Mouse (Mus musculus) brown adipose tissue, adult 24 weeks (tissue): ENCODE data around the gene Mlh1. TPM values are rescaled to one million over a fixed set of nuclear protein-coding genes. Genes with fewer than 3 reads are reported as not detected.

Experiments
- H3K27ac ChIP-seq: fragments of 200-500 bp; replicated peaks from 2 replicates; pipeline ENCODE4 v1.5.1; 2012; ENCODE audit warnings: low read depth, mild to moderate bottlenecking, low read length
- H3K4me1 ChIP-seq: fragments of 200-500 bp; 2 replicates; pipeline ENCODE4 v1.6.1; 2012; ENCODE audit warnings: low read length, mixed read lengths; ENCODE audit not compliant: control insufficient read depth, insufficient read depth, insufficient read length
- H3K4me3 ChIP-seq: fragments of 200-500 bp; 2 replicates; pipeline ENCODE4 v1.5.1; 2012; ENCODE audit warnings: low read depth, mild to moderate bottlenecking, low read length, moderate library complexity; ENCODE audit not compliant: insufficient read depth
- polyA plus RNA-seq: library from polyadenylated mRNA; stranded (reverse); fragments of >200 nt; gene quantifications from 2 replicates; pipeline ENCODE4 v1.2.4, GENCODE M21; 2012; ENCODE audit not compliant: missing spikeins, insufficient read depth, insufficient read length

The Mlh1 gene
- polyA plus RNA-seq, 1 experiment: 10.0 TPM

DNA sequence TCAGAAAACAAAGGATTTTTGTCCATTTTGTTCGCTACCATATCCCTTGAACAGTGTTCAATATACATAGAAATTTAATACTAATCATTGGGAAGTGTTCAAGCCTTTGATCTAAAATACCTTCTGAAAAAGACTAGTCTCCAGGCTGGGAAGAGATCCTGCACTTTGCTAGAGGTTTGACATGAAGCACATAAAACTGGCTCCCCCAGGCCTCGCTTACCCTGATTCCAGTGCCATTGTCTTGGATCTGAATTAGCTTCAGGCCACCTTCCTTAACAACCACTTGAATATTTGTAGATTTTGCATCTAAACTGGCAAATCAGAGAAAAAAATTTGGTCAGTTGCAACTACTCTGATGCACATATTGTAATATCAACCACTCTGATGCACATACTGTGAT, 3.6 kb downstream of the Mlh1 start:
- H3K4me1 ChIP-seq: 0 out of 2 replicates have a peak, but pooled peaks cover under 1% of the 10 kb centered on the region
- no peak overlapping the region for H3K27ac ChIP-seq
- no peak overlapping the region for H3K4me3 ChIP-seq

DNA sequence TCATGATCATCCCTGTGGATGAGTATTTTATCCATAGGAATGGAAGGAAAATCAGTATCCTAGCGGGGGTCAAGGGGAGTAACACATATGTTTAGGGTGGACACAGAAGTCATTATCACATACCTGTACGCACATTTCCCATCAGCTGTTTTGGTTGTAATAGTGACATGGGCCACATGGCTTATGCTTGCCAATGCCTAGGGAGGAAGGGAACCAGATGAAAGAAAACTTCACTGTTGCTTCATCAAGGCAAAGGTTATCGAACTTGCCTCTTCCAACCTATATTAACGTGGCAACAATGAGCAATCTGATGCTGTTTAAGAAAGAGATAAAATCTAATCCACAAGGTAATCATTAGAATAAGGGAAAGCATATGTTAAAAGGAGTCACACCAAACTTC, 10.2 kb downstream of the Mlh1 start:
- H3K4me3 ChIP-seq: no peak overlapping the region
- H3K27ac ChIP-seq: no peak overlapping the region
- H3K4me1 ChIP-seq: no peaks in the 10 kb centered on the region

DNA sequence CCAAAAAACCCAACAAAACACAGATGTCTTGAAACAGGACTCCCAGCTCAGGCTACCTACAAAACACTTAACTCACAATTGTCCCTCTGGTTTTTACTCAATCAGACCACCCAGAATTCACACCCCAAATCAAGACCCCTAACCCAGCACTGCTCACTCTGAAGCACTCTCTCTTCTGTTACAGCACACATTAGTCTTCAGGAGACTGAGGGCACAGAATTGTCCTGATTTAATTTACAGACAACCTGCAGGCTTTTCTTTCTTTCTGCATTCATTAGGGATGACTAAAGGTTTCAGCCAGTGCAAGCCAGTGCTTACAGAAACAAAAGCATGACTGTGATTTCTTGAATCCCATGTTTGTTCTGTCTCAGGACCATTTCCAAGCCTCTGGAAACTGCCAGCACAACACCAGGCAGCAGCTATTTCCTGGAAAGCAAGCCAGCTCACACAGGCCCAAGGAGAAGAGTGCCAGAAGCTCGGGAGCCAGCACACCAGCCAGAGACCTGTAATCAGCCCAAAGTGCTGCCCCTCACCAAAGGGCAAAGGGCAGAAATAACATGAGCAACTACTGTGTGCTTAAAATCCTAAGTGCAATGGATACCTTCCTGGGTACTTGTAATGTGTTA, 11.1 kb downstream of the Mlh1 start:
- Histone ChIP-seq H3K4me3 (no peak overlapping the region), H3K4me1 (no peaks in the 10 kb centered on the region), H3K27ac (no peak overlapping the region)

DNA sequence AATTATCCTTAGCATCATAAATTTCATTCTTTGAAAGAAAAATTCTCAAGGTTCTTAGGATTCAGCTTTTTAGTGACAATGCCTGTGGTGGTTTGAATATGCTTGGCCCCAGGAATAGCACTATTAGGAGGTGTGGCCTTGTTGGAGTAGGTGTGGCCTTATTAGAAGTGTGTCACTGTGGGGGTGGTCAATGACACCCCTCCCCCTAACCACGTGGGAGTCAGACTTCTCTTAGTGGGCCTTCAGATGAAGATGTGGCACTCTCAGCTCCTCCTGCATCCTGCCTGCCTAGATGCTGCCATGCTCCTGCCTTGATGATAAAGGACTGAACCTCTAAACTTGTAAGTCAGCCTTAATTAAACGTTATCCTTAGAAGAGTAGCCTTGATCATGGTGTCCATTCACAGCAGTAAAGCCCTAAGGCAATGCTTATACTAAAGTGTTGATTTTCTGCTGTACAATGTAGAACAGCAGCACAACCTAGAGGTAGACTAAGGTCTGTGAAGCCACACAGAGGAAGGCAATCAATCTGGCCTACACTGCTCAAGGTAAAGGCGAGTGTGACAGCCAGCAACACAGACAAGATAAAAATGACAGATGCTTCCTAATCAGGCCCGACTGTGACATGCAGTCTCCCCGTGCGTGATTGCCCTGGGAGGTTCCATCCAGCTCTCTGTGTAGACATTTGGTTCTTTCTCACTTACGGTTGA, 19.3 kb downstream of the Mlh1 start:
- Histone ChIP-seq H3K4me3 (no peak overlapping the region), H3K4me1 (no peaks in the 10 kb centered on the region), H3K27ac (no peak overlapping the region)

- Histone ChIP-seq H3K4me3 (no peak overlapping the region), H3K27ac (no peak overlapping the region), H3K4me1 (no peaks in the 10 kb centered on the region)
Observed at GRCm38 (mm10) chr9:111247682-111248246, 23.8 kb downstream of the Mlh1 start.

- H3K4me1 ChIP-seq: no peaks in the 10 kb centered on the region
- no peak overlapping the region for H3K27ac ChIP-seq
- no peak overlapping the region for H3K4me3 ChIP-seq
Observed at GRCm38 (mm10) chr9:111245546-111245945, 26.0 kb downstream of the Mlh1 start.

GRCm38 (mm10) chr9:111243384-111243783, 28.2 kb downstream of the Mlh1 start:
- Histone ChIP-seq H3K4me1 (no peaks in the 10 kb centered on the region), H3K4me3 (no peak overlapping the region), H3K27ac (no peak overlapping the region)

GRCm38 (mm10) chr9:111239821-111240220, 31.8 kb downstream of the Mlh1 start:
- no peaks in the 10 kb centered on the region for H3K4me1 ChIP-seq
- H3K27ac ChIP-seq: no peak overlapping the region
- no peak overlapping the region for H3K4me3 ChIP-seq

DNA sequence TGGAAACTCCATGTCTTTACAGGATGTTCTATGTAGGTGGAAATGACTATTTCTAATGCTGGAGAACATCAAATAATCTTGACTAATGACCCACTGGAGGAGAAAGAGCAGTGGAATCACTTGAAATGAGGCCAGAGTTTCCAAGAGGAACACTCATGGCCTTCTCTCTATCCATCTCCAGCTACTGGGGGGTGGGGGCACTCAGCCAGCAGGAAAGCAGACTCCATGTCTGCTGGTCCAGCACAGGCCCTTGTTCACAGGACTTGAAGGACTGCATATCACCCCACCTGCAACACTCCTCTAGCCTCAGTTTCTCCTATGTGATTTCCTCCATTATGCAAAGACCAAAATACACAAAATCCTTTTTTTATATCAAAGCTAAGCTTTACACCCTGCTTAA, 33.9 kb downstream of the Mlh1 start:
- H3K4me1 ChIP-seq: no peaks in the 10 kb centered on the region
- no peak overlapping the region for H3K27ac ChIP-seq
- H3K4me3 ChIP-seq: no peak overlapping the region

- H3K4me1 ChIP-seq: no peaks in the 10 kb centered on the region
- no peak overlapping the region for H3K4me3 ChIP-seq
- H3K27ac ChIP-seq: no peak overlapping the region
Observed at GRCm38 (mm10) chr9:111234701-111235100, 36.9 kb downstream of the Mlh1 start.

DNA sequence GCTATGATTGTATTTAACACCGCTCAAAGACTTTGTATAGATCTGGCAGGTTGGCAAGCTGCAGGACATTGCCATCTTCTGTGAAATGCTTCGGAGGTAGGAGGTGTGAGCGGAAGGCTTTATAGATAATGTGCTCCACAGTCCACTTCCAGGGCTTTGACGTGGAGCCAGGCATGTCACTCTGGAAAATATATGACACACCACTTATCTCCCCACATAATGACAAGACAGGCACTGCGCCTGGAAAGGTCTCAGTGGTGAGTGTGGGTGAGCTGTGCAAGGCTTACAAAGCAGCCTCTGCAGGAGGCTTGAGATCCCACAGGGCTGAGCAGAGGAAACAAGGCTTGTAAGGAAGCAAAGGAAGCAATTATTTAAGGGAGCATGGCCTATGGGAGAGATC, 43.1 kb downstream of the Mlh1 start:
- Histone ChIP-seq H3K27ac (no peak overlapping the region), H3K4me3 (no peak overlapping the region), H3K4me1 (no peaks in the 10 kb centered on the region)

DNA sequence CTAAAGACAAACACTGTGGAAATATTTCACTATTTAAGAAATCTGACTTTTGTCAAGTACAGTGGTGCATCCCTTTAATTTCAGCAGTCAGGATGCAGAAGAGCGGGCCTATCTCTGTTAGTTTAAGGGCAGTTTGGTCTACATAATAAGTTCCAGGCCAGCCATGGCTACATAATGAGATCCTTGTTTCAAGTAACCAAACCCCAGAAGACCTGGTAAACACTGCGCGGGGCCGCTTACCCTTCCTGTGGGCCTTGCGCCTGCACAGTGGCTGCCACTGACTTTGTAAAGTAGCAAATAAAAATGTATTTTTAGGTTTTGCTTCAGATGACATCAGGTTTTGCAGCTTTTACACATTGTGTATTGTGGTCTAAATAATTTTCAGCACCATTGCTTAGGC, 48.2 kb downstream of the Mlh1 start:
- no peak overlapping the region for H3K4me3 ChIP-seq
- H3K4me1 ChIP-seq: no peaks in the 10 kb centered on the region
- H3K27ac ChIP-seq: no peak overlapping the region

DNA sequence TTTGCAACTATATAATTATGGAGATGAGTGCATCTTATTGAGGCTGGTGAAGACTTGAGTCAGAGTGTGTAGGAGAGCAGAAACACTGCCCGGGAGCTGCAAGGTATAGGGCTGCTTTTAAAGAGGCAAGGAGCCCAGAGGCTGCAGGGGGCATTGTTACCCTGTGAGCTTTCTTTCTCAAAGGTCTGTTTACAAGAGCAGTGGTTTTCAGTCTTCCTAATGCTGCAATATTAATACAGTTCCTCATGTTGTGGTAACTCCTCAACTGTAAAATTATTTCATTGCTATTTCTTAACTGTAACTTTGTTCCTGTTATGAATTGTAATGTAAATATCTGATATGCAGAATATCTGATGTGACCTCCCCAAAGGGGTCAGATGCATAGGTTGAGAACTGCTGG, 50.0 kb downstream of the Mlh1 start:
- Histone ChIP-seq H3K4me1 (no peaks in the 10 kb centered on the region), H3K4me3 (no peak overlapping the region), H3K27ac (no peak overlapping the region)

DNA sequence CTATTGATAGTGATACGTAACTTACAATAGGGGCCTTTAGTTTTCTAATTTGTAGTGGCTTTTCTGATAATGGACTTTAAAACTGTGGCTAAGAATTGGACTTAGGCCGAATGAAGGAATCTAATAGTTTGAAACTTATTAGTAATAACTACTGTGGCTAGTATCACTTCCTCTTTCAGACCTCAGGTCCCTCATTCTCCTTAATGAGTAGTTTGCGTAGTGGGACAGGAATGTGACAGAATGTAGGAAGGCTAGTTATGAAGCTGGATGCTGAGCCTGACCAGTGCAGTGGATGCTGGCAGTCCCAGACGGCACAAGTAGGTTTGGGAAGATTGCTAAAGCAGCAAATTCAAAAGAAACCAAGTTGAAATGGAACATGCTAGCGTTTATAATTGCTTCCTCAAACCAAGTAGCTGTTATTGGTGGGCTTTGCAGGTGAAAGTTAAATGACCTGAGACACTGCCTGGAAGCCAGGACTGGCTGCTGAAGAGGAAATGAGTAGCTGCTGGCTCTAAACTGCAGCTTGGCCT, 51.0 kb downstream of the Mlh1 start:
- Histone ChIP-seq H3K4me1 (no peaks in the 10 kb centered on the region), H3K27ac (no peak overlapping the region), H3K4me3 (no peak overlapping the region)

DNA sequence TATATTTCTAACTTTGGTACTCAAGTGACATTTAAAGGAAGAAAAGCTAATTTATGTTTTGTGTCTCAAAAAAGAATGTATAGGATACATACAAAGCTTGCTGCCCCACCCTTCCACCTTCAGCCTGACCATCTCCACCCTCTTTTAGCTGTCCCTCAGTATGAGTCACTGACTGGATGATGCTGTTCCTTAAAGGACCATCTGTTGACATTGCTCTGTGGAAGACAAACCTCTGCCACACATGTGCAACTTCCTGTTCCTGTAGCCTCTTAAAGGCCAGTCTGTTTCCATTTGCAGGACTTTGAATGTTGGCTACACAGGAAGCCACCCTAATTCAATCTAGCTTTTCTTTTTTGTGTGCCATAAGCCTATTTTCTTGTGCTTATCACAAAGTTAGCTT, 55.2 kb downstream of the Mlh1 start:
- H3K27ac ChIP-seq: no peak overlapping the region
- no peaks in the 10 kb centered on the region for H3K4me1 ChIP-seq
- no peak overlapping the region for H3K4me3 ChIP-seq

GRCm38 (mm10) chr9:111213501-111213900, 58.1 kb downstream of the Mlh1 start:
- Histone ChIP-seq H3K4me1 (no peaks in the 10 kb centered on the region), H3K4me3 (no peak overlapping the region), H3K27ac (no peak overlapping the region)
